27 mouse cellular contexts compared by ENCODE assay signal in genomic region chr5:74834401-74834800, GRCm38 (mm10).
A peak's percentile ranks its signal among the peaks of the same experiment; 100 is the strongest.
DNase-seq lines count a peak whose midpoint lies in the region; ATAC-seq and TF ChIP-seq lines count a peak whose summit lies in the region.
"Had no signal": no experiment of that assay in that cellular context is flagged by ENCODE, and none has a peak within 500 bp of the region (broad histone marks: within the 10 kb centered on the region; RNA-seq: fewer than 3 reads in every experiment).

No protein-coding gene starts in this region.

- no peak overlapping the region for H3K4me2 ChIP-seq in midbrain, embryonic 11.5 days
- no peak overlapping the region for H3K4me2 ChIP-seq in midbrain, postnatal 0 days (ENCODE audit: low read depth, low read length, poor library complexity, severe bottlenecking)
- H3K4me2 ChIP-seq: embryonic facial prominence, embryonic 13.5 days; embryonic facial prominence, embryonic 15.5 days; forebrain, embryonic 12.5 days had no signal

- H3K36me3 ChIP-seq in midbrain, embryonic 11.5 days (ENCODE audit: control insufficient read depth, insufficient read depth, low read length) = no peaks in the 10 kb centered on the region
- H3K36me3 ChIP-seq in midbrain, postnatal 0 days (ENCODE audit: insufficient read depth, low read length) = no peaks in the 10 kb centered on the region
- H3K36me3 ChIP-seq: embryonic facial prominence, embryonic 13.5 days; embryonic facial prominence, embryonic 15.5 days; forebrain, embryonic 10.5 days; forebrain, embryonic 12.5 days; G1E had no signal

- no peaks in the 10 kb centered on the region for H3K27me3 ChIP-seq in midbrain, embryonic 11.5 days (ENCODE audit: control insufficient read depth, insufficient read depth, low read length)
- H3K27me3 ChIP-seq in midbrain, postnatal 0 days (ENCODE audit: insufficient read depth, low read length) = no peaks in the 10 kb centered on the region
- H3K27me3 ChIP-seq: CH12.LX; embryonic facial prominence, embryonic 13.5 days; embryonic facial prominence, embryonic 15.5 days; forebrain, embryonic 12.5 days; Patski had no signal

- ATAC-seq in midbrain, embryonic 11.5 days (ENCODE audit: low FRiP score) = no peak
- ATAC-seq in midbrain, postnatal 0 days (ENCODE audit: low FRiP score) = no peak
- ATAC-seq: activated CD4-positive, CD25-positive, alpha-beta regulatory T cell, adult 4 months; CD4-positive, CD25-positive, alpha-beta regulatory T cell, adult 4 months; forebrain, embryonic 14.5 days; forebrain, embryonic 16.5 days; Patski had no signal

- WGBS in midbrain, embryonic 11.5 days = 83% methylated on average over 2 of the region's 2 CpGs
- WGBS in midbrain, postnatal 0 days = 89% methylated on average over 2 of the region's 2 CpGs

- H3K9ac ChIP-seq in midbrain, embryonic 11.5 days (ENCODE audit: low read length) = no peak overlapping the region
- no peak overlapping the region for H3K9ac ChIP-seq in midbrain, postnatal 0 days (replicated peaks; ENCODE audit: low read length, poor library complexity, severe bottlenecking)
- H3K9ac ChIP-seq: embryonic facial prominence, embryonic 13.5 days; embryonic facial prominence, embryonic 15.5 days; forebrain, embryonic 12.5 days had no signal

- no peaks in the 10 kb centered on the region for H3K4me1 ChIP-seq in midbrain, embryonic 11.5 days (ENCODE audit: control insufficient read depth, insufficient read depth, low read length)
- no peaks in the 10 kb centered on the region for H3K4me1 ChIP-seq in midbrain, postnatal 0 days (ENCODE audit: insufficient read depth, low read length)
- H3K4me1 ChIP-seq: forebrain, embryonic 10.5 days; forebrain, embryonic 12.5 days had no signal

- no peaks in the 10 kb centered on the region for H3K9me3 ChIP-seq in midbrain, embryonic 11.5 days (ENCODE audit: control insufficient read depth, low read length)
- H3K9me3 ChIP-seq in midbrain, postnatal 0 days (ENCODE audit: low read length) = no peaks in the 10 kb centered on the region
- H3K9me3 ChIP-seq: embryonic facial prominence, embryonic 13.5 days; embryonic facial prominence, embryonic 15.5 days; forebrain, embryonic 10.5 days; forebrain, embryonic 12.5 days; G1E had no signal

- TF ChIP-seq CTCF in midbrain, postnatal 0 days (IDR thresholded peaks at IDR 0.05) = no peak

- DNase-seq in adrenal gland, adult (ENCODE audit: inconsistent age in 2 of 2, low spot score in 1 of 2) = peak; percentile 16 to 54
- DNase-seq in adrenal gland, adult 18-20 months (ENCODE audit: low spot score in 2 of 2) = no peak
- DNase-seq in adrenal gland, adult 8-10 months = peak; percentile 12
- DNase-seq in adrenal gland, postnatal 14 days = no peak
- DNase-seq in midbrain, embryonic 11.5 days (ENCODE audit: low spot score, missing footprints) = peak; percentile 26
- DNase-seq in midbrain, postnatal 0 days (ENCODE audit: low spot score) = no peak
- DNase-seq: adrenal gland, postnatal 36 days; B cell, adult 2 months; cerebellum, adult 11 months; cerebellum, adult 18-20 months; cerebellum, adult 8-10 months; cerebellum, adult 9-11 months; cerebellum, postnatal 14 days; cerebellum, postnatal 36 days; embryo, embryonic 11 days had no signal

- H3K4me3 ChIP-seq in midbrain, embryonic 11.5 days (ENCODE audit: low read depth, low read length) = no peak overlapping the region
- no peak overlapping the region for H3K4me3 ChIP-seq in midbrain, postnatal 0 days (ENCODE audit: low read depth, low read length)
- H3K4me3 ChIP-seq: embryonic facial prominence, embryonic 13.5 days; embryonic facial prominence, embryonic 15.5 days; erythroblast, embryonic 14.5 days; forebrain, embryonic 10.5 days; forebrain, embryonic 12.5 days had no signal

- H3K27ac ChIP-seq in midbrain, embryonic 11.5 days (ENCODE audit: low read depth, low read length) = no peak overlapping the region
- no peak overlapping the region for H3K27ac ChIP-seq in midbrain, postnatal 0 days (ENCODE audit: low read depth, low read length)
- H3K27ac ChIP-seq: embryonic facial prominence, embryonic 13.5 days; embryonic facial prominence, embryonic 15.5 days; forebrain, embryonic 10.5 days; forebrain, embryonic 12.5 days had no signal

Comparison
In these comparisons a context has a peak if more than half of its experiments do, and no peak if none do; other contexts are left out.
1. DNase-seq: peak in adrenal gland, adult (2 of 2), adrenal gland, adult 8-10 months (single experiment) and midbrain, embryonic 11.5 days (single experiment); none in adrenal gland, adult 18-20 months (0 of 2), adrenal gland, postnatal 14 days (single experiment) and midbrain, postnatal 0 days (single experiment).